Mouse (Mus musculus): Measurements from ENCODE around the gene Sh3gl1. TPM values are rescaled to one million over a fixed set of nuclear protein-coding genes. Genes with fewer than 3 reads are reported as not detected.

Sh3gl1 gene
- total RNA-seq, 1 experiment from 2014 or later: 27.9 TPM

DNA sequence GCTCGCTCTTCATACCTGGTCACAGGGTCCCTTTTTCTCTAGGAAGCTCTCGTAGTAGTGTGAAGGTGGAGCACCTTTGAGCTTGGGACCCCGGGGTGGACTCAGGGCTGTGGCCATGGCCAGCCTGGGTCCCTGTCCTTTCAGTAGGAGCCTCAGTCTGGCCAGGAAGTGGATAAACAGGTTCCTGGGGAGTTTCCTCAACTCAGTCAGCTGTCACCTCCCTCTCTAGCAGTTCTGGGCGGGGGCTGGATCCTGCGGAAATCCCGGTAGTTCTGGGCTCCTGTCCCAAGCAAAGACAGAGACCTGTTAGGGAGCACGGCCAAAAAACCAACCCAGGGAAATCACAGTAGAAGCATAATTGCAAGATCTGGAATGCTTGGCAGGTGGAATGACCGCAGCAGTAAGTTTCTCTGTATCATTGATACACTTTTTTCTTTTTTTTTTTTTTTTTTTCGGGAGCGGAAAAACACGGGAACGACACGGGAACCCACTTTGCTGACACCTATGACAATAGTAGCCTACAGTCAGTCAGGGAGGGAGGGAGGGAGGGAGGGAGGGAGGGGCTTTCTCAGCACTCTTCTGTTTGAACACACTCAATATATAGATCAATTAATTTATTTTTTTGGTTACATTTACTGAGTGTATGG lies 30.9 kb downstream of the Sh3gl1 start, which contains the start of the genes Stap2 and Mpnd:
TSS of gene Stap2 (minus strand) at position 170 of the 647 bp plus-strand sequence.
TSS of gene Mpnd (plus strand) at position 297 of the 647 bp plus-strand sequence.
- no peak for ATAC-seq (replicated peaks; ENCODE audit: low read depth, poor library complexity, severe bottlenecking)

DNA sequence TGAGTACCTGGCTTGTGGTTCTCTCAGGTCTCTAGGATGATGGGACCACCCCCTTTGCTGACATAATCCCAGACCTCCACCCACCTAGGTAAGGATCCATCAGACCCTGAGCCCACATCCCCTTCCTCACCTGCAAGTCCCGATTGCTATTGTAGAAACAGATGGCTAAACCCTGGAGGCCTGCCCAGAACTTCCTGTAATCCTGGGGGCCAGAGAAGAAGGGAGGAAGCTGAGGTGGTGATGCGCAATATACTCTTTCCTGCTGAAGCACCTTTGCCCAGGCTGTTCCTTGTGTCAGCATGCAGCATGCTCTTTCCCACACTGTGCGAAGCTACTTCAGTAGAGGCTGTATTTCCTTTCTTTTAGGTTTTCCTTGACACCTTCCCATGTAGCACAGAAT lies 33.4 kb downstream of the Sh3gl1 start:
- ATAC-seq (replicated peaks; ENCODE audit: low read depth, poor library complexity, severe bottlenecking): no peak

DNA sequence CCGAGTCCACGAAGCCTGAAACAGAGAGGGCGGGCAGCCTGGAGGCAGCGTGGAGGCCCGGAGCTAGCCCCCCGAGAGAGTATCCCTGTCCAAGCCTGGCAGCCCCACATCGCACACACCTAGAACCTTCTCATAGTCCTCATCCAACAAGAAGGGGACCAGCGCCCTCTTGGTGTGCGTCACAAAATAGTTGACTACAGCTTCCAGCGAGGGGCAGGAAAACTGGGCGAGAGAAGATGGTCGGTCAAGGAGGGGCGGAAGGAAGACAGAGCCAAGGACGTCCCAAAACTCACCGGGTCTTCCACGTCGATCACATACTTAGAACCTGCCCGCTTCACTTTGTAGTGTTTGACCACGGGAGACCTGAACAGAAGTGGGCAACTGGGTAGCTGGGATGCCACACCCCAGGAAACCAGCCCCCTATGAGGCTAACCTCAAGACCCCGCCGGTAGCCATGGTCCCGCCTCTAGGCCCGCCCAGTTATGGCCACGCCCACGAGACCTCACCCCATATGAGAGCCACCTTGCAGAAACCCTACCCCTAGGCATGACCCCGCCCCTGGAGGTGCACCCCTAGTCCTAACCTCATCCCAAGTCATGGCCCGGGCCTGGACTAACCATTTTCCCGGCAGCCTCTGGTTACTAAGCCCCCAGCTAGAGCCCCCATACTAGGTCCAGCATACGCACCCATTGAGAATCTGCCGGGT lies 36.5 kb downstream of the Sh3gl1 start:
- ATAC-seq (replicated peaks; ENCODE audit: low read depth, poor library complexity, severe bottlenecking): peak; percentile 33

DNA sequence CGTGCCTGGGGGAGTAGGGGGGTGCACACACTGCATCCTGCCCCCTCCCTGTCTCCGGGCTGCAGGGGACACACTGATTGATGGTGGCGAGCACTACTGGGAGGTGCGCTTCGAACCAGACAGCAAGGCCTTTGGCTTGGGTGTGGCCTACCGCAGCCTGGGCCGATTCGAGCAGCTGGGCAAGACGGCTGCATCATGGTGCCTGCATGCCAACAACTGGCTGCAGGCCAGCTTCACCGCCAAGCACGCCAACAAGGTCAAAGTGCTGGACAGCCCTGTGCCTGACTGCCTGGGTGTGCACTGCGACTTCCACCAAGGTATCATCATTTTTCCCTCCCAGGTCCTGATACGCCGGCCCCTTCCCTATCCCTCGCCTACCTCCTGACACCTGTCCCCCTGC lies 40.4 kb downstream of the Sh3gl1 start:
- no peak for ATAC-seq (replicated peaks; ENCODE audit: low read depth, poor library complexity, severe bottlenecking)

DNA sequence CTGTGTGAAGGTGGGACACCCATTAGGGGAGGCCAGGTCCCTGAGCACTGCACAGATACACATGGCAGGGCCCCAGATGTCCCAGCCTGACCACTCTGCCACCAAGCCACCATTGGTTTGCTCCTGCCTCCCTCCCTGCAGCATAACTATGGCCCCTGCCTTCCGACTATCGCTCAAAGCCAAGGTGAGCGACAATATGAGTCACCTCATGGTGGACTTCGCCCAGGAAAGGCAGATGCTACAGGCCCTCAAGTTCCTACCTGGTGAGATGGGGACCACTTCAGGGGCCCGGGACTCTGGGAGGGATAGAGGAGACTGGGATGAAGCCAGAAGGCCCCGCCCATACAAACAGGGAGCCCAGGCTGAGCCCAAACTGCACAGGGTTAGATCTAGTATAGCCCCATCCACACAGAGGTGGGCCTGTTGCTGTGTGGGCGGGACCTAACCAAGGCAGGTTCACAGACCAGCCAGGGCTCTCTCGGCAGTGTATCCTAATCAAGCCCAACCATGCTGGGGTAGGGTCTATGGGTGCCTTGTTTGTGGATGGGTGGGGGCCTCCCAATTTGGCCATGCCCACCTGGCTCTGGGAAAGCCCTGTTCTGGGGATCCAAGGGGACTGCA lies 46.0 kb downstream of the Sh3gl1 start:
- no peak for ATAC-seq (replicated peaks; ENCODE audit: low read depth, poor library complexity, severe bottlenecking)

DNA sequence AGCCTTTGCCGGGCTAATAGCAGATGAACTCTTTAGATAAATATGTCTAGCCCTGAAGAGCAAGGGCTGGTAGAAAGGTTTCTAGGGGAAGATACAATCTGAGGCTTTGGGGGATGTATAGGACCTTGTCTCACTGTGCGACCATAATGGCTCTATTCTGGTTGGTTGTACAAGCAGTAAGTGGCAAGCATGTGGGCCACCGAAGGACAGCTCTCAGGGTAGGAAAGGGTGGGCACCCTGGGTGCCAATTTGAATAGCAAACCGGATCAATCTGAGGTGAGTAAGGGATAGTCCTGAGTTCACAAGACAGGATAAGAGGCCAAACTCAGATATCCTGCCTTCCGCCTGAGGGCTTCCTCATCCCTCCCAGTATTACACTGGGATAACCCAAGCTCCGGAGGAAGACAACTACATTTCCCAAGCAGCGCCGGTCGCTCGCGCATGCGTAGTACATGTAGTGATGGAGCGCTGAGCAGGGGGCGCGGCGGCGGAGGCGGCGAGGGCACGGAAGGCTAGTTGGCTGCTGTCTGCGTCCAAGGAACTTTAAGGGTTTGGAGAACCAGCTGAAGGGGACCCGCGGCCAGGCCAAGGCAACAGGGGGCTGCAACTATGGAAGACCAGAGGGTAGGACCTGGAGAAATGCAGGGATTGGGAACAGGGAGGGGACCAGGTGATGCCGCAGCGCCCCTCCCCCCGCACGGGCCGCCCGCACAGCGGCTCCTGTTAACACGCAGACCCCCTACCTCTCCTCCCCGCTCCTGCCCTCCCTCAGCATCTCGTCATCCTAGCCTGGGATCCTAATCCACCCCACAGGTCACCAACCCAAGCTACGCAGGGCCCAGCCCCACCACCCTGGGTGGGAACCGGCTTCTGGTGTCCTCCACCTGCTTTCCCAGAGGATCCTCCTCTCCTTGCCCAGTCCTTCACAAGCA lies 50.1 kb downstream of the Sh3gl1 start, which contains the start of gene Fsd1:
TSS of gene Fsd1 (plus strand) at position 480 of the 932 bp plus-strand sequence.
- 0 out of 2 replicates have a peak, but pooled peaks have one; percentile 32 for ATAC-seq (replicated peaks; ENCODE audit: low read depth, poor library complexity, severe bottlenecking)

DNA sequence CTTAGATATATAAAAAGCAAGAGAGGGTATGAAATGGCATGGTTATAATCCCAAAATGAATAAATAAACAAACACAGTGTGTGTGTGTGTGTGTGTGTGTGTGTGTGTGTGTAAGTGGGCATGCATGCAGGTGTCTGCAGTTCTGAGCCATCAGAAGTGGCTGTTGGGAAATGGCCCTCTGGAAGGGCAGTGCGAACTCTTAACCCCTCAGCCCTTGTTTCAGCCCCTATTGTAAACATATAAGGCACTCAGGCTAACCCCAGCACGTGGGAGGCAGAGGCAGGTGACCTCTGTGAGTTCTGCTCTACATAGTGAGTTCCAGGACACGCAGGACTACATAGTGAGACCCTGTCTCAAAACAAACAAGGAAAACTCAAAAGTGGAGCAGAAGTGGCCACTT lies 59.1 kb downstream of the Sh3gl1 start:
- ATAC-seq (replicated peaks; ENCODE audit: low read depth, poor library complexity, severe bottlenecking): no peak

DNA sequence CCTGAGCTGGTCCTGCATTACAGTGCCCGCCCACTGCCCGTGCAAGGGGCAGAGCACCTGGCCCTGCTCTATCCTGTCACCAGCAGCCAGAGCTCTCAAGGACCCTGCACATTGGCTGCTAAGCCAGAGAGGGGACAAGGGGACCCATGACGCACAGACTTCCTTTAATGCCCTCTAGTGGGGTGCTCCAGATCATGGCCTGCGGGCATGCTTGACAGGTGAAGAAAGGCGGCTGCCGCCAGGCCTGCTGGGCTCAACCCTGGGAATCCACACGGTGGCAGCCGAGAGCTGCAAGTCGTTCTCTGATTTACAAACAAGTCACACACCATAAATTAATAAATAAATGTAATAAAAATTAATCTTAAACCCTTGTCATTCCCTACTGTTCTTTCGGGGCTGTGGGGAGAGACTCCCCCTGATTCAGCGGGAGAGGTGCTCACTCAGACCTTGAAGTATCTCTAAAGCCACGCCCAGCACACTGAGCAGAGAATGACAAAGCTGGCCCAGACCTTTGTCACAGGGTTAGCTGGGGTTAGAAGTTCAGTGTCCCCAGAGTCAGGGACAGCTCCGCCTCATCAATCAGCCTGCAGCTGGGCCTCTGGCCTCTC lies 60.1 kb downstream of the Sh3gl1 start:
- peak; percentile 99 for ATAC-seq (replicated peaks; ENCODE audit: low read depth, poor library complexity, severe bottlenecking)

DNA sequence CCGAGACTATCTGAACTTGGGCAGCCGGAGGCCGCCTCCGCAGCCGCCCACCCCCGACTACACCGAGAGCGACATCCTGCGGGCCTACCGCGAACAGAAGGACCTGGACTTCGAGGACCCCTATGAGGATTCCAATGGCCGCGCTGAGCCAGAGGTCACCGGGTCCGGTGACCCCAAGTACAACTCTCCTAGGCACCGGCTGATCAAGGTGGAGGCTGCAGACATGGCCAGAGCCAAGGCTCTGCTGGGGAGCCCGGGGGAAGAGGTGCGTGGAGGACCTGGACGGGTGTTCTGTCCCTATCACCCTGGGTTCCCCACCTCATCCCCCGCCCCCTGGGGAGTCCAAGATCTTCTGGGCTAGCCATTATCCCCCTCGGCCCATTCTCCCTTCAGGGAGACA lies 65.0 kb downstream of the Sh3gl1 start:
- ATAC-seq (replicated peaks; ENCODE audit: low read depth, poor library complexity, severe bottlenecking): no peak

DNA sequence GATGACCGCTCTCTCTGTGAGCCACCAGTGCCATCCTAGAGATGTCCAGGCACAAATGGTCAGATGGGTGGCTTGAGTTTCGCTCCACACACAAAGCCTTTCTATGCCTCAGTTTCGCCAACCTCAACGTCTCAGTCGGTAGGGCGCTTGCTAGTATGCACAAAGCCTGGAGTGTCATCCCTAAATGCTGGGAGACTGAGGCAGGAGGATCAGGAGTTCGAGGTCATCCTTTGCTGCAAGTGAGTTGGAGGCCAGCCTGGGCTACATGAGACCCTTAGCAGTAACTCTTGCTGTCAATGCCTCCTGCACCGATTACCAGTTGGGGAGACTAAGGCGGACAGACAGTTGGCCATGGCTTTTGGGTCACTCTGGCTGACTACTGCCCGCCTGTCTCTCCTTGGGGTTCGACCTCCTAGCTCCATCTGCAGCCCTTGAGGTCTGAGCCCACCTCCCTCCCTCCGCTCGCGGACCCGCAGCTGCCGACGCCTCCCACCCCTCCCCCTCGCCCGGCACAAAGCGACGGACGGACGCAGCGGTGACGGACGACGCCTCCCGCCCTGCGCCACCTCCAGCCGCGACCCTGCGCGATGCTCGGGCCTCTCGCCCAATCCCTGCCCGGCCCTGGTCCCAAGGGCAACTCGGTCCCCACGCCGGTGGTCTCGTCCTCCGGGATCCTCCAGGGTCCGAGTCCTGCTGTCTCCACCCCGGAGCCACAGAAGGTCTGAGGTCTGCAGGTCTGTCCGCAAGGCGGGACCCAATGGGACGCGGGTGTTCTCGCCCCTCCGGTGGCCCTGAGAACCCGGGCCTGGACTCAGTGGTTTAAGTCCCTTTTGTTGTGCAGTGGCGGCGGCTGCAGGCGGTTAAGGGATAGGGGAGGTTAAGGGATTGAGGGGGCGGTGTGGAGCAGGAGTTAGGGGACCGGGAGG lies 66.2 kb downstream of the Sh3gl1 start, which contains the start of gene Shd:
TSS of gene Shd (plus strand) at position 502 of the 926 bp plus-strand sequence.
- ATAC-seq (replicated peaks; ENCODE audit: low read depth, poor library complexity, severe bottlenecking): peak; percentile 39

DNA sequence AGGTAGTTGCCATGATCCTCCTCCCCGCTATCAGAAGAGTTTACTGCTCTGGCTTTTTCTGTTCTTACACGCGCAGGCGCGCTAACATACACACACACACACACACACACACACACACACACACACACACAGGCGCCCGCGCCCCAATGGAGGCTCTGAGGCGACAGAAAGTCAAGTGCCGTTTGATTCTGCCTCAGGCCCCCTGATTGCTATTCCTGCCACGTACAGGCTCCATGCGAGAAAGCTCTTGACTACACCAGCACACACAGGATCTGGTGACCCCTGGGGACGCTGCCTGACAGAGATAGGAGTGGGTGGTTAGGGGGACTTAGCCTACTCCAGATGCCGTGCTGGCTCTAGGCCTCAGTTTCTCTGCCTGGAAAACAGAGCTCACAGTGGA lies 66.9 kb downstream of the Sh3gl1 start:
- ATAC-seq (replicated peaks; ENCODE audit: low read depth, poor library complexity, severe bottlenecking): no peak

DNA sequence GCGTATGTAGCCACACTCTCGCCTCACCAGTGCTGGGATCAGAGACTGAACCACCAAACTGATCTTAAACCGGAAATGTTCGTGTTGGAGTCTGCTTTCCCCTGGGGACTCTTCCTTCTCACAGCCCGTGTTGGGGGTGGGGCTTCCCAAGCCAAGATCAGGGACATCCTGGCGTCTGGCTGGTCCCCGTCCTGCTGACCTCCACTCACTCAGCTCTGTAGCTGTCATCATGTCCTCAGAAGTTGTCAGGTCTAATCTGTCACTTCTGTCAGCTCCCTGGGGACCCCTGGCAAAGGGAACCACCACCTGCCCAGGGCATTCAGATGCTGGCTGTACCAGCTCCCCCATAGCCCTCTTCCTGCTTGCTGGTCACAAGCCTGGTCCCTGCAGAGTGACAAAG lies 68.2 kb downstream of the Sh3gl1 start:
- no peak for ATAC-seq (replicated peaks; ENCODE audit: low read depth, poor library complexity, severe bottlenecking)

DNA sequence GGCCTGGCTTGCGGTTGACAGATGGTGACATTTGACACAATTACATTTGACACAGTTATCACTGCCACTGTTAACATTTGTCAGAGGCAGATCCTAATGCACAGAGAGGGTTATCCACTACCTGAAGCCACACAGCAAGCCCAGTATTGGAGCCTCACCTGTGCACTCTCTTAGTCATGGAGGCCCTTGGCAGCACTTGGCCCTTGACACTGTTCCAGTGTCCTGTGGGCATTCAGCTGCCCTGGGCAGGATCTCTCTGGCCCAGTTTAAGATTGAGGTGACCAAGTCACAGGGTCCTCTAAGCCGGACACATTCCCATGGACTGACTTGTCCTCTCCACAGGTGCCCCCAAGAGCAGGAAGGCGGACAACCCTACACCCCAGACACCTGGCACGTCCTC lies 69.2 kb downstream of the Sh3gl1 start:
- ATAC-seq (replicated peaks; ENCODE audit: low read depth, poor library complexity, severe bottlenecking): no peak

Other genes starting within 250 kb of the Sh3gl1 start
- 7.2 and 10.3 TPM in 2 replicates for gene Zfp119a, start 157.7 kb downstream of the Sh3gl1 start, total RNA-seq (2017)
- gene Zfp959, start 144.5 kb downstream of the Sh3gl1 start, total RNA-seq (2017): 13.5 and 22.5 TPM in 2 replicates
- gene Zfp119b, start 87.1 kb downstream of the Sh3gl1 start, total RNA-seq (2017): 3.2 and 3.4 TPM in 2 replicates
- 7.8 and 9.0 TPM in 2 replicates for gene Ebi3, start 84.0 kb downstream of the Sh3gl1 start, total RNA-seq (2017)
- gene Yju2, start 77.5 kb downstream of the Sh3gl1 start, total RNA-seq (2017): 23.9 and 28.4 TPM in 2 replicates
- gene Shd, start 66.2 kb downstream of the Sh3gl1 start, total RNA-seq (2017): not detected in 2 replicates
- gene Fsd1, start 50.1 kb downstream of the Sh3gl1 start, total RNA-seq (2017): not detected in 2 replicates
- gene Stap2, start 31.1 kb downstream of the Sh3gl1 start, total RNA-seq (2017): 0.53 TPM in 1 of 2 replicates, not detected in the other
- gene Mpnd, start 30.9 kb downstream of the Sh3gl1 start, total RNA-seq (2017): 33.4 and 70.7 TPM in 2 replicates
- 33.6 and 35.6 TPM in 2 replicates for gene Chaf1a, start 3.8 kb upstream of the Sh3gl1 start, total RNA-seq (2017)
- 20.0 and 28.2 TPM in 2 replicates for gene Ubxn6, start 38.4 kb upstream of the Sh3gl1 start, total RNA-seq (2017)
- gene Hdgfl2, start 43.0 kb upstream of the Sh3gl1 start, total RNA-seq (2017): 70.4 and 79.9 TPM in 2 replicates
- not detected in 2 replicates for gene Plin4, start 73.2 kb upstream of the Sh3gl1 start, total RNA-seq (2017)
- not detected in 2 replicates for gene Plin5, start 81.0 kb upstream of the Sh3gl1 start, total RNA-seq (2017)
- 0.14 TPM in 1 of 2 replicates, not detected in the other for gene Lrg1, start 85.4 kb upstream of the Sh3gl1 start, total RNA-seq (2017)
- gene Sema6b, start 103.7 kb upstream of the Sh3gl1 start, total RNA-seq (2017): 2.8 TPM in 2 replicates
- gene Tnfaip8l1, start 125.8 kb upstream of the Sh3gl1 start, total RNA-seq (2017): 3.2 and 3.7 TPM in 2 replicates
- gene Mydgf, start 147.3 kb upstream of the Sh3gl1 start, total RNA-seq (2017): 28.4 and 33.3 TPM in 2 replicates
- gene Dpp9, start 182.3 kb upstream of the Sh3gl1 start, total RNA-seq (2017): 13.8 and 14.1 TPM in 2 replicates
- gene Fem1a, start 220.2 kb upstream of the Sh3gl1 start, total RNA-seq (2017): 15.1 and 17.1 TPM in 2 replicates
- gene Ticam1, start 240.2 kb upstream of the Sh3gl1 start, total RNA-seq (2017): 4.1 and 4.6 TPM in 2 replicates

All from common myeloid progenitor, adult 5-6 weeks (primary cell).